Mouse (Mus musculus): ENCODE measurements around the gene 9430097D07Rik. TPM values are rescaled to one million over a fixed set of nuclear protein-coding genes. Genes with fewer than 3 reads are reported as not detected.
A peak's percentile ranks its signal among the peaks of the same experiment; 100 is the strongest.

9430097D07Rik gene
- polyA plus RNA-seq, 1 experiment, result not detected

- Histone ChIP-seq H3K27me3 (ENCODE audit: control insufficient read depth, insufficient read depth, low read length) (no peaks in the 10 kb centered on the region; the same call in 1 of the 2 replicates), H3K4me3 (ENCODE audit: extremely low read depth, insufficient read depth, insufficient read length) (peak overlapping the region; percentile 56), H3K27ac (ENCODE audit: insufficient read depth, low read length) (no peak overlapping the region), H3K4me1 (ENCODE audit: control insufficient read depth, insufficient read depth, insufficient read length) (peaks cover 11% of the 10 kb centered on the region), H3K36me3 (ENCODE audit: control insufficient read depth, insufficient read depth, low read length) (no peaks in the 10 kb centered on the region)
- 16% methylated on average over 54 of the region's 55 CpGs for WGBS
- TF ChIP-seq CTCF (IDR thresholded peaks at IDR 0.05; ENCODE audit: extremely low read depth, insufficient read depth, insufficient read length, insufficient replicate concordance), result peak; percentile 15; the same call in 1 of the 2 replicates
- no peak for TF ChIP-seq POLR2A (IDR thresholded peaks at IDR 0.05; ENCODE audit: low read depth, low read length)
- DNase-seq (ENCODE audit: low read depth in 1 of 2, low spot score in 2 of 2), result peak in 1 of 2 experiments; percentile 78
Observed at GRCm38 (mm10) chr2:32606161-32607142, 31.0 kb upstream of the 9430097D07Rik start.

- 72% methylated on average over 10 of the region's 10 CpGs for WGBS
- Histone ChIP-seq H3K36me3 (ENCODE audit: control insufficient read depth, insufficient read depth, low read length) (no peaks in the 10 kb centered on the region), H3K4me1 (ENCODE audit: control insufficient read depth, insufficient read depth, insufficient read length) (peaks cover 14% of the 10 kb centered on the region), H3K4me3 (ENCODE audit: extremely low read depth, insufficient read depth, insufficient read length) (no peak overlapping the region), H3K27ac (ENCODE audit: insufficient read depth, low read length) (no peak overlapping the region), H3K27me3 (ENCODE audit: control insufficient read depth, insufficient read depth, low read length) (no peaks in the 10 kb centered on the region; the same call in 1 of the 2 replicates)
- DNase-seq (ENCODE audit: low read depth in 1 of 2, low spot score in 2 of 2), result no peak
- TF ChIP-seq POLR2A (IDR thresholded peaks at IDR 0.05; ENCODE audit: low read depth, low read length), result no peak
- no peak for TF ChIP-seq CTCF (IDR thresholded peaks at IDR 0.05; ENCODE audit: extremely low read depth, insufficient read depth, insufficient read length, insufficient replicate concordance)
Observed at GRCm38 (mm10) chr2:32604631-32605030, 29.1 kb upstream of the 9430097D07Rik start.

DNA sequence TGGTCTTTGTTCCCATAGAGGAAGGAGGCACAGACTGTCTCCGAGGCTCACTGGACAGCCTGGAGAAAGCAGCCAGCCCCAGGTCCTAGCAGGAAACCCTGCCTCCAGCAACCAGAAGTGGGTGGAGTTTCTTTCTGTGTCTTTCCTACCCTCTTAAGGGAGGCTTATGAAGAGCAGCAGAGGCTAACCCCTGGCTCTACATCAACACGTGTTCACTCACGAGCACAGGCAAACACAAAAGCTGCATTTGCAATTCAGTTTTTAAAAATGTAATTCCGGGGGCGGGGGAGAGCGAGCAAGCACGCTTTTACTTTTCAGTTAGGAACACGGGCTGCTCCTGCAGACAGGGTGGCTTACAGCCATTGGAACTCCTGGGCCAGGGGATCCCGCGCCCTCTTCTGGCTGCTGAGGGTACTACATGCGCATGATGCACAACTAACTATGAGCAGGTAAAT, 27.1 kb upstream of the 9430097D07Rik start:
- peaks cover 4% of the 10 kb centered on the region for H3K4me1 ChIP-seq (ENCODE audit: control insufficient read depth, insufficient read depth, insufficient read length)
- peaks cover 3% of the 10 kb centered on the region; the same call in 1 of the 2 replicates for H3K36me3 ChIP-seq (ENCODE audit: control insufficient read depth, insufficient read depth, low read length)
- H3K27ac ChIP-seq (ENCODE audit: insufficient read depth, low read length), result no peak overlapping the region
- WGBS, result under 1% methylated on average over 11 of the region's 11 CpGs
- peak in 1 of 2 experiments; percentile 81 for DNase-seq (ENCODE audit: low read depth in 1 of 2, low spot score in 2 of 2)
- TF ChIP-seq CTCF (IDR thresholded peaks at IDR 0.05; ENCODE audit: extremely low read depth, insufficient read depth, insufficient read length, insufficient replicate concordance) (peak; percentile 84), POLR2A (IDR thresholded peaks at IDR 0.05; ENCODE audit: low read depth, low read length) (no peak)
- H3K4me3 ChIP-seq (ENCODE audit: extremely low read depth, insufficient read depth, insufficient read length), result peak overlapping the region; percentile 16; the same call in 1 of the 2 replicates
- H3K27me3 ChIP-seq (ENCODE audit: control insufficient read depth, insufficient read depth, low read length), result no peaks in the 10 kb centered on the region; the same call in 1 of the 2 replicates

- TF ChIP-seq CTCF (IDR thresholded peaks at IDR 0.05; ENCODE audit: extremely low read depth, insufficient read depth, insufficient read length, insufficient replicate concordance) (peak; percentile 33; the same call in 1 of the 2 replicates), POLR2A (IDR thresholded peaks at IDR 0.05; ENCODE audit: low read depth, low read length) (no peak)
- DNase-seq (ENCODE audit: low read depth in 1 of 2, low spot score in 2 of 2), result peak in 1 of 2 experiments; percentile 44
- 56% methylated on average over 8 of the region's 8 CpGs for WGBS
Observed at GRCm38 (mm10) chr2:32601417-32602065, 26.1 kb upstream of the 9430097D07Rik start.

DNA sequence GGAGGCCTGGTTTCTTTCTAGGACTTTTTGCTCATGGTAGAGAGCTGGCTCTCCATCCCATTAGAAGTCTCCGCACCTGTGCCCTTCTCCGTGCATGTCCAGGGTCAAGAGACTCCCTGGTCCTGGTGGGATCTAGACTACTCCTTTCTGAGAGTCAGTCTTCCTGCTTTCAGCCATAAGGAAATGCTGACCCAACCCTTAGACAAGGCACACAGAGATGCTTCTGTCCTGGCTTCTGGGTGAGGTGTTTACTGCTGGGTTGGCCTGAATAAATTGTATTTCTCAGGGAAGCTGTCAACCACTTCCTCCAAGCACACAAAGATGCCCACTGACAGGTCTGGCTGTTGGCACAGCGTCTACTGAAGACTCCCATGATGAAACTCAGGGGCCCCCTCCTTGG, 23.9 kb upstream of the 9430097D07Rik start, which contains the start of gene St6galnac6:
Gene St6galnac6 (plus strand): TSS at position 301 of the 400 bp plus-strand sequence.
- Histone ChIP-seq H3K4me3 (ENCODE audit: extremely low read depth, insufficient read depth, insufficient read length) (no peak within 1 kb of the TSS), H3K27me3 (ENCODE audit: control insufficient read depth, insufficient read depth, low read length) (no peaks in the 10 kb centered on the region), H3K4me1 (ENCODE audit: control insufficient read depth, insufficient read depth, insufficient read length) (peaks cover 4% of the 10 kb centered on the region; the same call in 1 of the 2 replicates), H3K27ac (ENCODE audit: insufficient read depth, low read length) (no peak within 1 kb of the TSS), H3K36me3 (ENCODE audit: control insufficient read depth, insufficient read depth, low read length) (peaks cover 21% of the 10 kb centered on the region)
- no peak for DNase-seq (ENCODE audit: low read depth in 1 of 2, low spot score in 2 of 2)
- TF ChIP-seq CTCF (IDR thresholded peaks at IDR 0.05; ENCODE audit: extremely low read depth, insufficient read depth, insufficient read length, insufficient replicate concordance) (no peak), POLR2A (IDR thresholded peaks at IDR 0.05; ENCODE audit: low read depth, low read length) (no peak)
- WGBS, result 88% methylated on average over 3 of the region's 3 CpGs

More at GRCm38 (mm10) chr2:32601417-32602065, 26.1 kb upstream of the 9430097D07Rik start:
- Histone ChIP-seq H3K27me3 (ENCODE audit: control insufficient read depth, insufficient read depth, low read length) (no peaks in the 10 kb centered on the region), H3K4me3 (ENCODE audit: extremely low read depth, insufficient read depth, insufficient read length) (no peak overlapping the region), H3K27ac (ENCODE audit: insufficient read depth, low read length) (no peak overlapping the region), H3K4me1 (ENCODE audit: control insufficient read depth, insufficient read depth, insufficient read length) (peaks cover 4% of the 10 kb centered on the region), H3K36me3 (ENCODE audit: control insufficient read depth, insufficient read depth, low read length) (peaks cover 11% of the 10 kb centered on the region)

GRCm38 (mm10) chr2:32598506-32598905, 23.0 kb upstream of the 9430097D07Rik start:
- Histone ChIP-seq H3K4me3 (ENCODE audit: extremely low read depth, insufficient read depth, insufficient read length) (no peak overlapping the region), H3K27ac (ENCODE audit: insufficient read depth, low read length) (no peak overlapping the region), H3K4me1 (ENCODE audit: control insufficient read depth, insufficient read depth, insufficient read length) (peaks cover 4% of the 10 kb centered on the region; the same call in 1 of the 2 replicates), H3K27me3 (ENCODE audit: control insufficient read depth, insufficient read depth, low read length) (no peaks in the 10 kb centered on the region), H3K36me3 (ENCODE audit: control insufficient read depth, insufficient read depth, low read length) (peaks cover 23% of the 10 kb centered on the region)
- no peak for DNase-seq (ENCODE audit: low read depth in 1 of 2, low spot score in 2 of 2)
- 91% methylated on average over 8 of the region's 8 CpGs for WGBS
- TF ChIP-seq CTCF (IDR thresholded peaks at IDR 0.05; ENCODE audit: extremely low read depth, insufficient read depth, insufficient read length, insufficient replicate concordance), result no peak
- TF ChIP-seq POLR2A (IDR thresholded peaks at IDR 0.05; ENCODE audit: low read depth, low read length), result no peak

All from spleen, adult 2 months (tissue).